Mouse (Mus musculus) embryonic facial prominence, embryonic 15.5 days (tissue): Measurements from ENCODE around the gene Nrxn2. TPM values are rescaled to one million over a fixed set of nuclear protein-coding genes. Genes with fewer than 3 reads are reported as not detected.
A peak's percentile ranks its signal among the peaks of the same experiment; 100 is the strongest.

Experiments
- ATAC-seq: fragments of 200-750 bp; cut with Nextera tagmentation; 2 replicates; pipeline ENCODE4 v1.8.0; 2017; ENCODE audit warnings: low read depth, moderate TSS enrichment; ENCODE audit not compliant: insufficient number of reproducible peaks, low FRiP score, low TSS enrichment
- H3K27ac ChIP-seq: fragments of 300-500 bp; sonication (generic); replicated peaks from 2 replicates; pipeline ENCODE4 v1.5.1; 2015; ENCODE audit warnings: mild to moderate bottlenecking, inconsistent platforms
- H3K27me3 ChIP-seq: fragments of 300-500 bp; sonication (generic); 2 replicates; pipeline ENCODE4 v1.6.1; 2015; ENCODE audit warnings: inconsistent platforms
- H3K36me3 ChIP-seq: fragments of 300-500 bp; sonication (generic); 2 replicates; pipeline ENCODE4 v1.6.1; 2015; ENCODE audit warnings: mild to moderate bottlenecking, inconsistent platforms
- H3K4me1 ChIP-seq: fragments of 300-500 bp; sonication (generic); 2 replicates; pipeline ENCODE4 v1.6.1; 2015; ENCODE audit warnings: inconsistent platforms
- H3K4me2 ChIP-seq: fragments of 300-500 bp; sonication (generic); replicated peaks from 2 replicates; pipeline ENCODE4 v1.6.1; 2015; ENCODE audit warnings: mild to moderate bottlenecking, inconsistent platforms
- H3K4me3 ChIP-seq: fragments of 300-500 bp; sonication (generic); replicated peaks from 2 replicates; pipeline ENCODE4 v1.5.1; 2015; ENCODE audit warnings: mild to moderate bottlenecking, inconsistent platforms
- H3K9ac ChIP-seq: fragments of 300-500 bp; sonication (generic); 2 replicates; pipeline ENCODE4 v1.6.1; 2015; ENCODE audit warnings: inconsistent platforms
- H3K9me3 ChIP-seq: fragments of 300-500 bp; sonication (generic); replicated peaks from 2 replicates; pipeline ENCODE4 v1.6.1; 2016; ENCODE audit warnings: inconsistent platforms
- WGBS: fragments of 180-500 bp; shearing (Covaris S2); methylation state at CpG from one replicate; pipeline ENCODE4 v1.1.7; 2015; 5-methylcytosine and 5-hydroxymethylcytosine counted together
- polyA plus RNA-seq: library from polyadenylated mRNA; unstranded; fragments of >200 nt; fragmentation: Nextera tagmentation; extraction: Ambion mirVana; gene quantifications from 2 replicates; pipeline ENCODE4 v1.2.1, GENCODE M21; 2015

Nrxn2 gene
- 1.7 and 1.8 TPM in 2 replicates for polyA plus RNA-seq

DNA sequence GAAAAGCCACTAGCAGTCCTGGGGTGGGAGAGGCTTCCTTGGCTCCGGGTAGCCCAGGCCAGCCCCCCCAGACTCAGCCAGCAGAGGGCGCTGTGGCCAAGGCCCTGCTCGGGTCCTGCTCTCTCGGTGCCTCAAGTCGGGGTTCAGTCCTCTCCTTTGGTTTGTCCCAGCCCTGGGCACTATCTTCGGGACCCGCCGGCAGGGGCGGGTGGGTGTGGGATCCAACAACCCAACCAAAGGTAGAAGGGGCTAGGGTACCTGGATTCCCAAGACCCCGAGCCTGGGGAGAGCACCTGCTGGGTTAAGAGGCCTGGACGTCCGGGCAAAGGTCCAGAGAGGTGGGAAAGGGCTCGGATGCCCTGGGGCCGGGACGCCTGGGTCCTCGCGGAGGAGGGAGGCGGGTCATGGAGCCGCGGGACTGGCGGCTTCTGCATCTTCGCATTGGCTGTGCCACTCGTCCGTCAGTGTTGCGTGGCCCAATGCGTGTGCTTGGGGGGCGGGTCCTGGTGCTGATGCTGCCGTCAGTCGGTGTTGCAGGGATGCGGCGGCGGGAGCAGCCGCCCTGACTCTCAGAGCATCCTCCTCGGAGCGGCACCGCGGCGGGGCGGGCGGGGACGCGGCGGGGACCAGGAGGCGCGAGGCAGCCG lies at the start of gene Nrxn2:
Gene Nrxn2 (plus strand): TSS at position 499 of the 647 bp plus-strand sequence.
- Histone ChIP-seq H3K36me3 (no peaks in the 10 kb centered on the region), H3K27me3 (peaks cover 70% of the 10 kb centered on the region), H3K4me3 (peak within 1 kb of the TSS; percentile 52), H3K4me1 (peaks cover 16% of the 10 kb centered on the region), H3K9me3 (no peaks in the 10 kb centered on the region), H3K4me2 (peak within 1 kb of the TSS; percentile 98), H3K9ac (no peak within 1 kb of the TSS), H3K27ac (no peak within 1 kb of the TSS)
- under 1% methylated on average over 46 of the region's 46 CpGs for WGBS
- ATAC-seq = peak; percentile 78

DNA sequence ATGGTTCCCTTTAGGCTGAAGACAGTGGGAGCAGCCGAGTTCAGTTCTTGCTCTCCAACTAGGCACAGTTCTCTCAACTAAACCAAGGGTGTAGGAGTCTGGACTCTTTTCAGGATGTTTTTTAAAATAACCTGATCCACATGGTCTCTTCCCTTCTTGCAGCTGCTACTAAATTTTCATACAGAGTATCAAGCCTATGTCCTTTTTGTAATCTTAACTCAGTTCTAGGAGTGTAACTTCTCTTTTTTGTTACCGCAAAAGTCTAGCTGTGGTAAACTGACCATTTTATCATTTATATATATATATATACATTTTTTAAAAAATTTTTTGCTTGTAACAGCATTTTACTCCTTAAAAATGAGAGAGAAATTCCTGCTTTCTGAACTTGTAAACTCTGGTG lies 48.4 kb upstream of the Nrxn2 start:
- Histone ChIP-seq H3K36me3 (peaks cover 89% of the 10 kb centered on the region), H3K9ac (no peak overlapping the region)
- ATAC-seq = no peak

DNA sequence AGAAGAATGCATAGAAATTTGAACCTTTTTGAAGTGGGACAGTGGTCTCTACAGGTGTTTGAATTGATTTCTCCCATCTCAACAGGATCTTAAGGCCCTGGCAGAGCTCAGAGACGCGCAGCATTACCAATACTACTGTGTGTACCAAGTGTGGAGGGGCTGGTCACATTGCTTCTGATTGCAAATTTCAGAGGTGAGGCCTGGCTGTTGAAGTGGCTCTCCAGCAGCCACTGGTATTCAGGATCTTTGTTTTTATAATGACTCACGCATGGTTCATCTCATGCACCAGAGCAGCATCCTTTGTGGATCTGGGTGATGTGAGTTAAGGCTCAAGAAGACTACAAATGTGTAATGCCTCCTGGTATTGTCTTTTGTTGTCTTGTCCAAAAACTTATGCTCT lies 46.1 kb upstream of the Nrxn2 start:
- 92% methylated on average over 3 of the region's 3 CpGs for WGBS
- Histone ChIP-seq H3K4me2 (no peak overlapping the region), H3K27me3 (no peaks in the 10 kb centered on the region), H3K36me3 (peaks cover 93% of the 10 kb centered on the region), H3K9ac (no peak overlapping the region), H3K27ac (no peak overlapping the region), H3K9me3 (no peaks in the 10 kb centered on the region), H3K4me1 (0 out of 2 replicates have a peak, but pooled peaks cover under 1% of the 10 kb centered on the region), H3K4me3 (no peak overlapping the region)
- ATAC-seq = no peak

More for the DNA sequence above, 48.4 kb upstream of the Nrxn2 start:
- peaks cover 17% of the 10 kb centered on the region for H3K4me1 ChIP-seq
- no peak overlapping the region for H3K4me2 ChIP-seq
- no peak overlapping the region for H3K27ac ChIP-seq
- H3K9me3 ChIP-seq = no peaks in the 10 kb centered on the region
- 81% methylated on average over 2 of the region's 2 CpGs for WGBS
- H3K27me3 ChIP-seq = no peaks in the 10 kb centered on the region
- no peak overlapping the region for H3K4me3 ChIP-seq

DNA sequence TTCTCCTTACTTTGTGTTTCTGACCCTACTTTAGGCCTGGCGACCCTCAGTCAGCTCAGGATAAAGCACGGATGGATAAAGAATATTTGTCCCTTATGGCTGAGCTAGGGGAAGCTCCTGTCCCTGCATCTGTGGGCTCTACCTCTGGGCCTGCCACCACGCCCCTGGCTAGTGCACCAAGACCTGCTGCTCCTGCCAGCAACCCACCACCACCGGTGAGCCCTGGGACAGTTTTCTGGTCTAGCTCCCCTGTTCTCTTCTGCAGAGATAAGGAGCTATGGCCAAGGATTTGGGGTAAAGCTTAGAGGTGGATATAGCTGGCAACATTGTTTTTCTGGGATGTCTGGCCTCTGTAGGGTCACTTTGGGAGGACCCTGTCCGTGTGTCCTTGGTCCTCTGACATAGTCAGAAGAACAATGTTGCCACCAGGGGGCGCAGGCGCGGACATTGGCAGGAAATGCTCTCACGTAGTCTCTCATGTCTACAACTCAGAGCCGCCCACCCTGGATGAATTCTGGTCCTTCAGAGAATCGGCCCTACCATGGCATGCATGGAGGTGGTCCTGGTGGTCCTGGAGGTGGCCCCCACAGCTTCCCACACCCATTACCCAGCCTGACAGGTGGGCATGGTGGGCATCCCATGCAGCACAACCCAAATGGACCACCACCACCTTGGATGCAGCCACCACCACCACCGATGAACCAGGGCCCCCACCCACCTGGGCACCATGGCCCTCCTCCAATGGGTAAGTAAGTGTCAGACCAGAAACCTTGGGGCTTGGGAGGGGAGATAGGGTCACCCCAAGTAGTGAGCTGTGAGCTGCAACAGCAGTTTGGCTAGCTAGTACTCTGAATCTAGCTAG lies 44.8 kb upstream of the Nrxn2 start:
- Histone ChIP-seq H3K27ac (no peak overlapping the region), H3K27me3 (no peaks in the 10 kb centered on the region), H3K4me2 (no peak overlapping the region), H3K9me3 (no peaks in the 10 kb centered on the region), H3K4me3 (no peak overlapping the region), H3K36me3 (peaks cover 94% of the 10 kb centered on the region), H3K9ac (no peak overlapping the region), H3K4me1 (no peaks in the 10 kb centered on the region)
- no peak for ATAC-seq
- 68% methylated on average over 12 of the region's 12 CpGs for WGBS

DNA sequence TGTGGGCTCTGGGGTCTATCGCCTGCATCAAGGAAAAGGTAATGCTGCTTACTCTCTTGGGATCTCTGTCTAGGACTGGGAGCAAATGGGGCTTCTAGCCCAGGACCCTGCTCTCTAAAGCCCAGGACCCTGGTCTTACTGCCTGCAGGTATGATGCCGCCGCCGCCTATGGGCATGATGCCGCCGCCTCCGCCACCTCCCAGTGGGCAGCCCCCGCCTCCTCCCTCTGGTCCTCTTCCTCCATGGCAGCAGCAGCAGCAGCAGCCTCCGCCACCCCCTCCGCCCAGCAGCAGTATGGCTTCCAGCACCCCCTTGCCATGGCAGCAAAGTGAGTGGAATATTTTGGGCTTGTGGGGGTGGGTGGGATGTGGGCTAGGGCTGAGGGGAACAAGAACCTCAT lies 44.0 kb upstream of the Nrxn2 start:
- no peak for ATAC-seq
- WGBS = 96% methylated on average over 10 of the region's 10 CpGs

DNA sequence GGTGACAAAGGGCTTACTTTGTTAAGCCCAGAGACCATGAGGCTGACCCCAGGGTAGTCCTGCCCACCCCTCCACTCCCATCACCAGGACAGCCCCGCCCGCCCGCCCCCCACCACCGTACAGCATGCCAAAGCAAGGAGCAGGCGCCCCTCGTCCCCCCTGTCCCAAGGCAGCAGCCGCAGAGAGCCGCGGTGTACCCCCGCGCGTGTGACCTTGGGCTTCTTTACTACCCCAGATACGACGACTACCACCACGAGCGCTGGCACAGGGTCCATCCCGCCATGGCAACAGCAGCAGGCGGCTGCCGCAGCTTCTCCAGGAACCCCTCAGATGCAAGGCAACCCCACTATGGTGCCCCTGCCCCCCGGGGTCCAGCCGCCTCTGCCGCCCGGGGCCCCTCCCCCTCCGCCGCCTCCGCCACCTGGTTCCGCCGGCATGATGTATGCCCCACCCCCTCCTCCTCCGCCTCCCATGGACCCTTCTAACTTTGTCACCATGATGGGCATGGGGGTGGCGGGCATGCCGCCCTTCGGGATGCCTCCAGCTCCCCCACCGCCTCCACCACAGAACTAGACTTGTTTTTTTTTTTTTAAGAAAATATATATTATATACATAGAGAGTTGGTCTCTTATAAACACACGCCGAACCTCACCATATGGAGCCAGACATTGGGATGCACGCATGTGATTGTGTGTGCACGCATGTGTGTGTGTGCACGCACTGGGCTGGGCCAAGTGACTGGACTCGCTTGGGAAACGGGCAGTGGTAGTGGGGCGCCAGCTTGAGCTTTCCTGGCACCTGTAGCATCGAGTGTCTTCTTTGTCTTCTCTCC lies 42.9 kb upstream of the Nrxn2 start:
- H3K9me3 ChIP-seq = no peaks in the 10 kb centered on the region
- H3K27ac ChIP-seq = no peak overlapping the region
- peaks cover 86% of the 10 kb centered on the region for H3K36me3 ChIP-seq
- no peak for ATAC-seq
- no peak overlapping the region for H3K4me2 ChIP-seq
- WGBS = 91% methylated on average over 36 of the region's 42 CpGs
- H3K27me3 ChIP-seq = no peaks in the 10 kb centered on the region
- H3K4me3 ChIP-seq = no peak overlapping the region
- no peak overlapping the region for H3K9ac ChIP-seq
- H3K4me1 ChIP-seq = no peaks in the 10 kb centered on the region

More for the DNA sequence above, 44.0 kb upstream of the Nrxn2 start:
- no peak overlapping the region for H3K4me3 ChIP-seq
- H3K9me3 ChIP-seq = no peaks in the 10 kb centered on the region
- H3K27me3 ChIP-seq = no peaks in the 10 kb centered on the region
- H3K4me2 ChIP-seq = no peak overlapping the region
- no peaks in the 10 kb centered on the region for H3K4me1 ChIP-seq
- H3K27ac ChIP-seq = no peak overlapping the region
- H3K9ac ChIP-seq = no peak overlapping the region
- H3K36me3 ChIP-seq = peaks cover 94% of the 10 kb centered on the region

DNA sequence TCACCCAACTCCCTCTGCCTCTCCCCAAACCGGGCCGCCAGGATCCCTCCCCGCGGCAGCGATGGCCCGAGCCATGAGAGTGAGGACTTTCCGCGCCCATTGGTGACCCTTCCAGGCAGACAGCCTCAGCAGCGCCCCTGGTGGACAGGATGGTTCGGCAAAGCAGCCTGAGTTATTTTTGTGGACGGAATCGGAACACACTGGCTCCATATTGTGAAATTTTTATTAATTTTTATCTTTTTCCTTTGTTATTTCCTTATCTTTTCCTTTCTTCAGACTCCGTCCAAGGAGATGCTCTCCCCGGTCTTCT lies 42.3 kb upstream of the Nrxn2 start:
- H3K36me3 ChIP-seq = peaks cover 81% of the 10 kb centered on the region
- no peak overlapping the region for H3K9ac ChIP-seq
- no peak overlapping the region for H3K4me2 ChIP-seq
- H3K27ac ChIP-seq = no peak overlapping the region
- ATAC-seq = no peak
- H3K27me3 ChIP-seq = no peaks in the 10 kb centered on the region
- H3K9me3 ChIP-seq = no peaks in the 10 kb centered on the region
- no peak overlapping the region for H3K4me3 ChIP-seq
- 76% methylated on average over 14 of the region's 14 CpGs for WGBS
- no peaks in the 10 kb centered on the region for H3K4me1 ChIP-seq

DNA sequence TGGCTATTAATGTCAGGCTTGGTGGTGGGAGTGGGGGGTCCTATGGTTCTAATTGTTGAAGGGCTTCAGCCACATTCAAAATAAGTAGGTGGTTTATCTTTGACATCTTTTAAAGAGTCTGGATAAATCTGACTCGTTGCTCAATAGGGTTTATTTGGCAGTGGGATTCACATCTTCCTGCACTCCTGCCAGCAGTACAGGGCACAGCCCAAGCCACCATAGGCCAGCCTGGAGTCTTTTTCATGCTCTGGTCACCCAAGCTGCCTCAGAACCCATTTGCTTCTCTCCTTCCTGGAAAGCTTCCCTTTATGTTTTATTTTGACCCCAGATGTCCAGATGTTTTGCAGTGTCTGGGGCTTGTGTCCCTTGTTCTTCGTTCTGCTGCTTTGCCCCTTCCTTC lies 41.9 kb upstream of the Nrxn2 start:
- 78% methylated on average over 2 of the region's 2 CpGs for WGBS
- Histone ChIP-seq H3K4me2 (no peak overlapping the region), H3K4me1 (no peaks in the 10 kb centered on the region), H3K4me3 (no peak overlapping the region), H3K27ac (no peak overlapping the region), H3K9me3 (no peaks in the 10 kb centered on the region), H3K9ac (no peak overlapping the region), H3K27me3 (no peaks in the 10 kb centered on the region), H3K36me3 (peaks cover 76% of the 10 kb centered on the region)
- no peak for ATAC-seq

DNA sequence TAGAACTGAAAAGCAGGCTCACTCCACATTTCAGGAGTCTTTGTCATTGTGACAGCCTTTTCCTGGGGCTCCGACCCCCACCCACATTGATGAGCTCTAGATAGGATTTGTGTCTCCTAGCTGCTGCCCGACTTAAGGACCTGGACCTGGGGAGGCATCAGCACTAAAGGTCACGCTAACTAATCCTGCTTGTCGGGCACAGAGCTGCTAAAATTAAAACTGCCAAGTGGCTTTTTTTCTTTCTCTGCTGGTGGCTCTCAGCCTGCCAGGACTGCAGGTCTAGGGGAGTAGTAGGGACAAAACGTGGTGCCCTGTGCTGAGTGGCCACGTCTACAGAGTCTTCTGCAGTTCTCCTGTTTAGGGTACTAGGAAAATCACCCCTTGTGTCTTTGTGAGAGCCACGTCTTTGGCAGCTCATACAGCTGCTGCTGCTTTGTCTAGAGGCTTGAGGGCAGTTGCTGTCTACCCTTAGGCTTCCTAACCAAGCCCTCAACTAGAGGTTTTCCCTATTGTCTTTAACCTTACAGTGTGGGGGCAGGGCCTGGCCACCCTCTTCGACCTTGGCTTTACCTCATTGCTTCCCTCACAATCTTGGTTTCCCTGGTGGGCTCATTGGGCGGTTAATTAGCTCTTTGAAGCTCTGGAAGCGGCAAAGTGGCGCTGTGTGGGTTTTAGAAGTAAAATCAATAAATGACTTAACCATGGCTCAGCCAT lies 41.0 kb upstream of the Nrxn2 start:
- H3K4me1 ChIP-seq = no peaks in the 10 kb centered on the region

DNA sequence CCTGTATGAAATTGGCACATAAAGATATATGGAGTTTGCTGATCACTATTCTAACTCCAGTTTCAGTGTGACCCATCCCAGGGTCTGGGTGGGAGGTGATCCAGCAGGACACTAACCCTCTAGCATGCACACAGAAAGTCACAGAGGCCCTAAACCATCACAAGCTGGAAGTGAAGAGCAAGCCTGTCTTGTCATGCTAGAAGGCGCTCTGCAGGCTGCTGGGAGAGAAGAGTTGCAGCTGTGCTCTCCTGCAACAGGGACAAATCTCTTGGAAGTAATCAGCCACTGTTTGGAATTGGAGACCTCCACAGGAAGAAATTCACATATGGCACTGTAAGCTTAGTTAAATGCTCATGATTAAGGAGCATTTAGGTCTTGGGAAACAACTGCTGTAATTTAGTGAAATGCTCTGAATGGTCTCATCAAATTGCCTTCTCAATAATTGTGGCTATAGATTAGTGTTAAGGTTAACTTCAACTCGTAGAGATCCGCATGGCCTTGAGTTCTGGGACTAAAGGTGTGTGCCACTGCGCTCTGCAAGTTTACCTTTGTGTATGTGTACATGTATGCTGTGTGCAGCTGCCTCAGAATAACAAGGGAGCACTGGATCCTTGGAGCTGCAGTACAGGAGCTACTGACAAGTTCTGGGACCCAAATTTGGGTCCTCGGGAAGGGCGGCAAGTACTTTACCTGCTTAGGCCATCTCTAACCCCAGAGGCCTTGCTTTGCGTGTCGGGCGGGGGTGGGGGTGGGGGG lies 37.9 kb upstream of the Nrxn2 start:
- H3K4me2 ChIP-seq = no peak overlapping the region
- H3K4me1 ChIP-seq = peaks cover 22% of the 10 kb centered on the region
- no peak overlapping the region for H3K4me3 ChIP-seq
- no peak for ATAC-seq
- no peaks in the 10 kb centered on the region for H3K9me3 ChIP-seq
- H3K27ac ChIP-seq = no peak overlapping the region
- H3K36me3 ChIP-seq = peaks cover 38% of the 10 kb centered on the region
- H3K27me3 ChIP-seq = no peaks in the 10 kb centered on the region
- 90% methylated on average over 9 of the region's 9 CpGs for WGBS
- H3K9ac ChIP-seq = no peak overlapping the region

More for the DNA sequence above, 41.0 kb upstream of the Nrxn2 start:
- Histone ChIP-seq H3K4me2 (no peak overlapping the region), H3K27ac (no peak overlapping the region), H3K9ac (no peak overlapping the region), H3K9me3 (no peaks in the 10 kb centered on the region), H3K27me3 (no peaks in the 10 kb centered on the region), H3K4me3 (no peak overlapping the region), H3K36me3 (peaks cover 68% of the 10 kb centered on the region)
- WGBS = 82% methylated on average over 11 of the region's 11 CpGs
- no peak for ATAC-seq
